Mouse (Mus musculus) ES-E14 (cell line): ENCODE results near the gene Ddx58.

Source experiments
- MAFK ChIP-seq: IDR thresholded peaks from 2 replicates; pipeline ENCODE4 v1.6.1; 2014; ENCODE audit warnings: mild to moderate bottlenecking, low read depth, low read length, inconsistent platforms; ENCODE audit not compliant: insufficient read depth
- ZNF384 ChIP-seq: IDR thresholded peaks from 2 replicates; pipeline ENCODE4 v1.6.1; 2012; ENCODE audit warnings: low read depth, low read length, inconsistent platforms

DNA sequence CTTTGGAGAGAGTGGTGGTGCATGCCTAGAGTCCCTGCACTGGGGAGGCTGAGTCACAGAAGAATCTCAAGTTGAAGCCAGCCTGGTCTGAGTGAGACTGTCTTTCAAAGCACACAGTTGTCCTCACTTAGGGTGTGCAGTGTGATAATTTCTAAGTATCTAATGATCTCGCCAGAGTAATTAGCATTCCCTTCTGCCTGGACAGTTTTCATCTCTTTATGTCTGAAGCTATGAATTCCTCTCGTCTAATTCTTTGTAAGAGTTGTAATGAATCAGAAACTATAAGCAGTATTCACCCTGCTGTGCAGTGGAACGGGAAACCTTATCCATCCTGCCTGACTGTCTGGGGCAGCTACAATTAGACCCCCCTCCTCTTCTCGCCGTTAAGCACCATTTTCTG is 31.9 kb downstream of the Ddx58 start:
- no peak for TF ChIP-seq MAFK
- no peak for TF ChIP-seq ZNF384
